Mouse (Mus musculus) gastrocnemius, postnatal 25 days (tissue): ENCODE data around the gene Det1. TPM values are rescaled to one million over a fixed set of nuclear protein-coding genes. Genes with fewer than 3 reads are reported as not detected.

ENCODE experiments used
- DNase-seq: peaks from one replicate; pipeline ENCODE4 v3.0.0; 2022
- microRNA-seq, 2 experiments: library from miRNA; unstranded; fragments of <30 nt; microRNA quantifications; one replicate each; pipeline ENCODE4 v1.2.0; 2021; ENCODE audit warnings: borderline replicate concordance in 2 of 2
- total RNA-seq, 2 experiments: library from RNA; stranded (reverse); gene quantifications; 1 replicate in 1 of 2; 2 replicates in 1 of 2; pipeline ENCODE4 v1.2.3; 2021

Gene Det1
- total RNA-seq, 2 experiments from 2014 or later: 13.3 to 14.5 TPM

- peak; percentile 78 for DNase-seq
Observed at GRCm38 (mm10) chr7:78782639-78783581, 64.2 kb downstream of the Det1 start, which contains the start of the genes Mrps11 and Mrpl46. Gene Mrps11, plus strand, starts transcription at chr7:78783119. Gene Mrpl46, minus strand, starts transcription at chr7:78783531.

- no peak for DNase-seq
Observed at GRCm38 (mm10) chr7:78778741-78779140, 68.3 kb downstream of the Det1 start.

Small RNA genes lying within 50 kb of the gene (microRNA-seq; reads per million reads assigned to microRNA genes)
- gene Mir7-2: 0 to 0.53 reads per million in 2 experiments

Other genes with a start within 250 kb of the Det1 start
- gene Ntrk3, start 109.3 kb downstream of the Det1 start, total RNA-seq: 1 to 10 TPM in 1 of 2 experiments, under 1 TPM in 1; 0.90 to 2.1 TPM
- 10 to 100 TPM; 30.2 to 30.3 TPM for gene Mrps11, start 64.1 kb downstream of the Det1 start, total RNA-seq
- gene Mrpl46, start 63.7 kb downstream of the Det1 start, total RNA-seq: 10 to 100 TPM; 28.1 to 30.9 TPM
- 10 to 100 TPM; 42.4 to 44.6 TPM for gene Aen, start 48.6 kb upstream of the Det1 start, total RNA-seq
- 1 to 10 TPM in 1 of 2 experiments, under 1 TPM in 1; 0.69 to 3.2 TPM for gene Isg20, start 66.2 kb upstream of the Det1 start, total RNA-seq
- under 1 TPM; 0.43 to 0.48 TPM for gene Acan, start 206.2 kb upstream of the Det1 start, total RNA-seq